Mouse (Mus musculus) kidney, adult 11 months (tissue): ENCODE results near the gene Nop16.

Experiments
- DNase-seq: peaks from one replicate; pipeline ENCODE4 v3.0.0; 2022

Nop16 gene

DNA sequence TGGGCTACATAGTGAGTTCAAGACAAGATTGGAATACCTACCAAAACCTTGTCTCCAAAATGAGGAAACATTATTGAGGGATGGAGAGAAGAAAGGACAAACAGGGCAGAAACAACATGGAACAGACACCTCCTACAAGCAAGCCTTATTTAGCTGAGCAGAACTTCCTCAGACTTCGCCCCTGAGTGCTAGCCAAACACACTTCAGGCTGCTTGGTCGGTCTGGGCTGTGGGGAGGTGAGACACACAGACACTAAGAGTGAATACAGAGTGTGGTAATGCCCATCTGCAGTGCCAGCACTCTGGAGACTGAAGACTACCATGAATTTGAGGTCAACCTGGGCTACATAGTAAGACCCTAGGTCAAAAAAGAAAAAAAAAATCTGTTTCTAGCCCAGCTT is 30.2 kb downstream of the Nop16 start:
- DNase-seq, result no peak

GRCm38 (mm10) chr13:54557652-54558051 is 32.2 kb downstream of the Nop16 start:
- DNase-seq, result peak; percentile 84

GRCm38 (mm10) chr13:54556796-54557195 is 33.1 kb downstream of the Nop16 start:
- DNase-seq, result peak; percentile 77

GRCm38 (mm10) chr13:54556176-54556575 is 33.7 kb downstream of the Nop16 start:
- DNase-seq, result no peak

- DNase-seq, result peak; percentile 49
Observed at GRCm38 (mm10) chr13:54548036-54548435, 41.9 kb downstream of the Nop16 start.
